Comparison of ENCODE assay signal across 9 mouse cellular contexts in genomic region chr8:110478576-110478975, GRCm38 (mm10).
DNase-seq lines count a peak whose midpoint lies in the region; ATAC-seq and TF ChIP-seq lines count a peak whose summit lies in the region.
"Had no signal": no experiment of that assay in that cellular context is flagged by ENCODE, and none has a peak within 500 bp of the region (broad histone marks: within the 10 kb centered on the region; RNA-seq: fewer than 3 reads in every experiment).

No protein-coding gene starts in this region.

- DNase-seq in kidney, adult 2 months = peak; percentile 43
- DNase-seq in NIH3T3 (ENCODE audit: low read depth) = peak; percentile 59
- DNase-seq in cerebellum, postnatal 10 days = peak; percentile 77 to 80
- peak; percentile 66 for DNase-seq in kidney, postnatal 0 days (ENCODE audit: low spot score)
- peak; percentile 33 for DNase-seq in retina, postnatal 7 days (ENCODE audit: low read depth, low spot score)
- no peak for DNase-seq in c-Kit-positive CD71-positive TER-119-positive erythroid progenitor cells, embryonic 14.5 days (ENCODE audit: low spot score)
- DNase-seq in T-cell, adult 2 months (ENCODE audit: low spot score) = no peak

- H3K27ac ChIP-seq in kidney, adult 2 months (ENCODE audit: insufficient read depth, low read depth, low read length) = no peak overlapping the region
- H3K27ac ChIP-seq in kidney, embryonic 14.5 days (ENCODE audit: low read depth, low read length) = no peak overlapping the region
- H3K27ac ChIP-seq in kidney, postnatal 0 days = no peak overlapping the region

- WGBS in kidney, adult 2 months = 29% methylated on average over 6 of the region's 6 CpGs
- 34% methylated on average over 6 of the region's 6 CpGs for WGBS in kidney, embryonic 14.5 days
- WGBS in kidney, postnatal 0 days = 31% methylated on average over 6 of the region's 6 CpGs

- no peak for ATAC-seq in kidney, embryonic 14.5 days (ENCODE audit: low FRiP score, low TSS enrichment)
- ATAC-seq in kidney, postnatal 0 days (replicated peaks; ENCODE audit: low FRiP score, low read depth) = no peak

- H3K27me3 ChIP-seq in kidney, adult 2 months (replicated peaks; ENCODE audit: control insufficient read depth, insufficient read depth, low read length) = no peaks in the 10 kb centered on the region
- H3K27me3 ChIP-seq in kidney, embryonic 14.5 days (ENCODE audit: control insufficient read depth, insufficient read depth, low read length) = no peaks in the 10 kb centered on the region
- H3K27me3 ChIP-seq in kidney, postnatal 0 days (ENCODE audit: insufficient read depth, low read length) = no peaks in the 10 kb centered on the region

- H3K4me1 ChIP-seq in kidney, adult 2 months (ENCODE audit: control insufficient read depth, insufficient read depth, low read length) = no peaks in the 10 kb centered on the region
- no peaks in the 10 kb centered on the region for H3K4me1 ChIP-seq in kidney, embryonic 14.5 days (ENCODE audit: control insufficient read depth, insufficient read depth, low read length)
- no peaks in the 10 kb centered on the region for H3K4me1 ChIP-seq in kidney, postnatal 0 days (replicated peaks; ENCODE audit: insufficient read depth, low read length)

- H3K36me3 ChIP-seq in kidney, adult 2 months (ENCODE audit: control insufficient read depth, insufficient read depth, low read length) = no peaks in the 10 kb centered on the region
- H3K36me3 ChIP-seq in kidney, embryonic 14.5 days (ENCODE audit: control insufficient read depth, insufficient read depth, low read length) = no peaks in the 10 kb centered on the region
- no peaks in the 10 kb centered on the region for H3K36me3 ChIP-seq in kidney, postnatal 0 days (ENCODE audit: insufficient read depth, low read length)

- H3K9me3 ChIP-seq in kidney, embryonic 14.5 days (ENCODE audit: control insufficient read depth, low read length) = no peaks in the 10 kb centered on the region
- H3K9me3 ChIP-seq in kidney, postnatal 0 days (replicated peaks; ENCODE audit: low read length) = no peaks in the 10 kb centered on the region

- no peak for TF ChIP-seq POLR2A in kidney, adult 2 months (IDR thresholded peaks at IDR 0.05; ENCODE audit: low read depth, low read length)

- no peak overlapping the region for H3K9ac ChIP-seq in kidney, embryonic 14.5 days (ENCODE audit: low read depth, low read length)
- H3K9ac ChIP-seq in kidney, postnatal 0 days (ENCODE audit: low read depth, low read length) = no peak overlapping the region

- no peak overlapping the region for H3K4me2 ChIP-seq in kidney, embryonic 14.5 days (replicated peaks; ENCODE audit: low read depth, low read length)
- H3K4me2 ChIP-seq in kidney, postnatal 0 days (ENCODE audit: low read length) = no peak overlapping the region

- no peak overlapping the region for H3K4me3 ChIP-seq in kidney, adult 2 months (ENCODE audit: insufficient read depth, low read depth, low read length)
- no peak overlapping the region for H3K4me3 ChIP-seq in kidney, embryonic 14.5 days (ENCODE audit: low read length)
- no peak overlapping the region for H3K4me3 ChIP-seq in kidney, postnatal 0 days (replicated peaks; ENCODE audit: low read depth, low read length)
- H3K4me3 ChIP-seq: myocyte had no signal

- peak; percentile 64 for TF ChIP-seq CTCF in kidney, adult 2 months (conservative IDR thresholded peaks at IDR 0.05; ENCODE audit: insufficient read depth, insufficient read length, low read depth, low read length)
- peak; percentile 81 for TF ChIP-seq CTCF in kidney, postnatal 0 days (IDR thresholded peaks at IDR 0.05; ENCODE audit: low read depth)

Comparison
In these comparisons a context has a peak if more than half of its experiments do, and no peak if none do; other contexts are left out.
1. DNase-seq: peak in kidney, adult 2 months (single experiment), NIH3T3 (single experiment), cerebellum, postnatal 10 days (2 of 2), kidney, postnatal 0 days (single experiment) and retina, postnatal 7 days (single experiment); none in c-Kit-positive CD71-positive TER-119-positive erythroid progenitor cells, embryonic 14.5 days (single experiment) and T-cell, adult 2 months (single experiment).